Mouse (Mus musculus): ENCODE data around the gene Ncoa7.
"Not testable (repeated sequence)": the region's sequence is repeated elsewhere in the genome, so short reads cannot be mapped to it uniquely, and the experiment has no call there.

Gene Ncoa7

DNA sequence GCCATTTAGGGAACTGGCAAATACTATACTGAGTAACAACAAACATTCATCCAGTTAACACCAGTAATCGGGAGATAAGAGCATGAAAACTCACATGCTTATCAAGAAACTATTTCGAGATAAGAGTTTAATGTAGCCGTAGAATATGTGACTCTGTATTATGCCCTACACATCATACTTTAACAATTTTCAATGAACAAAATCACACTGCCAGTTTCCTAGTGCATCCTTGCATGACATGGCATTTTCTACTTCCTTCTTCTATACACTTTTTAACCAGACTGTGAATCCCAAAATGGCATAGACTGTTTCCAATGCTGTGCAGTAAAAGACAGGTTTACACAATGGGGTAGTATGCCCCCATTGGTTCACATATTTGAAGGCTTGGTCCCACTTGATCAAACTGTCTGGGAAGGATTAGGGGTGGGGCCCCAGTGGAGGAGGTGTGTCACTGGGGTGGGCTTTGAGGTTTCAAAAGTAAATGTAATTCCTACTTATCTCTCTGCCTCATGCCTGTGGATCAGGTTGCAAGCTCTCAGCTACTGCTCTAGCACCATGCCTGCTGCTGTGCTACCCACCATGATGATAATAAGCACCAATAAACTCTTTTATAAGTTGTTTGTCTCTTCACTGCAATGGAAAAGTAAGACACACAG lies 15.3 kb downstream of the Ncoa7 start:
- no peak for DNase-seq (ENCODE audit: low spot score)

DNA sequence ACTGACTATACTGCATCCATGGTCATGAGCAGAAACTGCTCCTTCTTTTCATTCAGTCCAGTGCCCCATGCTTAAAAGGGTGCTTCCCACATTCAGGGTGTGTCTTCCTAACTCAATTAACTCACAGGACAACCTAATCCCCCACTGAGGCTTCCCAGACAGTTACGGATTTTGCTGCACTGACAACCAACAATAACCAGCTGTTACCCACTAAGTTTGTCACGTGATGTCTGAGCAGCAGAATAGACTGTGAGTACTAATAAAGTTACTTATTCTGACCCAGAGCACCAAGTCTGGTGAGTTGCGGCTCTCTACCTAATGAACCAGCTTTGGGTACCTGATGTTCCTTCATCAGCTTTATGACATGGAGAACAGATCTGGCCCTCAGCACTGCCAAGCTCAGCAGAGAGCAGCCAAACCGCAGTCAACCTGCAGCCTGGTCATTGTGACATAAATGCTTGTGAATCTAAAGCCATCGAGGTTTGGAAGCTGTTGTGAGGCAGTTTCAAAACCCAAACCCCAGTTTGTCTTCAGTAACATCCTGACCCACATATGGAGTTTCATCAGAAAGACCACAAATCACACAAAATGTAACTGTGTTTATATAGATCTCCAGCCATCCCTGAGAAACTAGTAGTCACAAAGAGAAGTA lies 16.9 kb downstream of the Ncoa7 start:
- DNase-seq (ENCODE audit: low spot score), result no peak

DNA sequence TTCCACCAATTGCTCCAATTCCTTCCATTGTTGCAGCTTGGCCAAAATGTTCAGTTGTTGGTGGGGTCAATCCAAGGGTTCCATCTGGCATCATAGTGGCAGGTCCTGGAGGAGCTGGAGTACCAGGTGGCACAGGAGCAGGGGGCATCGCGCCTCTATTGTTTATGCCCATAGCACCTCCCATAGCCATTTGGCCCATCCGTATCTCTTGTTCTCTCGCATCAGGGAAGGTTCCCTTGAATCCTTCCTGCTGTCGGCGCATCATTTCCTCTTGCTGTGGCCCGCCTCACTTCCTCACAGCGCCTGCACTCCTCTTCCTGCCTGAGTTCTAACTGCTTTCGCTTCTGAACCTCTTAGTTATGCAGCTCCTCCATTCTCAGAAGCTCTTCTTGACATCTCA lies 22.2 kb downstream of the Ncoa7 start:
- not testable (repeated sequence) for DNase-seq (ENCODE audit: low spot score)

DNA sequence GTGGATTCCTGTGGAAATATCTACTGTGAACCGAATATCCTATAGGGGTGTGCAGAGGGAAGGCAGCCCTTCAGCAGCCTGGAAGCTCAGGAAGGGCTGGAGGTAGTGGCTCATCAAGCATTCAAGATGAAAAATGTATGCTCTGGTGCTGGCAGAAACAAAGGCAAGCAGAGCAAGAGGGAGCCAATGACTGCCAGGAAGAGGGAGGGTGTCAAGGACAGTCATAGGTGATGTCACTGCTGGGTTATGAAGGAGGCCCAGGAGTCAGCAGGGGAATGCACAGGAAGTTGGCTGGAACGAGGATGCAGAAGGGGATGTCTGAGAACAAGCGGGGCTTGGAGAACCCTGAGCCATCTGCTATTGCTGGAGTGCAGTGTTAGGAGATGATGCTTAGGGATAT lies 24.9 kb downstream of the Ncoa7 start:
- no peak for DNase-seq (ENCODE audit: low spot score)

DNA sequence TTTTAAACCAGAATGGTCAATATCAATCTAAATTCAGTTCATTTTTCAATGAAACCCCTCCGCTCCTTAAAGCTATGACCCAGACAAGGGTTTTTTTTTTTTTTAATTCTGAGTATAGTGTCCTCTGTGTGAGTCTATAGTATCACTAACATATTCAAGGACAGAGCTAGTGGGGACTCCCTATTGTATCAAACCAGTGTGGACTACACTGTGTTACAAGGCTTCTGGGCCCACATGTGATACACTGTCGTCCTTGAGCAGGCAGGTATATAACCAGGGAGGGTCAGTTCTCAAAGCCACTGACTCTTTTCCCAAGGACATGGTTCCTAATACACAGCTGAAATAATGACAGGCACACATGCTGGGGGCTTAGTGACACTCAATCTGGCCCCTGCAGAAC lies 27.1 kb downstream of the Ncoa7 start:
- DNase-seq (ENCODE audit: low spot score), result no peak

DNA sequence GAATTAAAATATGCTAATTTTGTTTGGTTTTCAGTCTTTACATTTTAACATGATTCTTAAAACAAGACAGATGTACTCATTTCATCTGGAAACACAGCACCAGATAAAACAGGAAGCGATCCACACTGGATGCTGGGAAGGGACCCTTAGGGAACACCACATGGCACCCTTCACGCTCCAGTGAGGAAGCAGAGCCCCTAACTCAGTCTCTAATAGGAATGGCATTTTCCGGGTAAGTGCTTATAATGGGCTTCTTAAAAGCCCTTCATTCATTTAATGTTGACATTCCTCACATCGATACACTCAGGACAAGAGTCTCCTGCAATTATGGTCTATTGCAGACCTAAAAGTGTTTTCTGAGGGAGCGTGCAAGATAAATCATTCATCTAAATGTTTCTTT lies 27.6 kb downstream of the Ncoa7 start:
- DNase-seq (ENCODE audit: low spot score), result no peak

DNA sequence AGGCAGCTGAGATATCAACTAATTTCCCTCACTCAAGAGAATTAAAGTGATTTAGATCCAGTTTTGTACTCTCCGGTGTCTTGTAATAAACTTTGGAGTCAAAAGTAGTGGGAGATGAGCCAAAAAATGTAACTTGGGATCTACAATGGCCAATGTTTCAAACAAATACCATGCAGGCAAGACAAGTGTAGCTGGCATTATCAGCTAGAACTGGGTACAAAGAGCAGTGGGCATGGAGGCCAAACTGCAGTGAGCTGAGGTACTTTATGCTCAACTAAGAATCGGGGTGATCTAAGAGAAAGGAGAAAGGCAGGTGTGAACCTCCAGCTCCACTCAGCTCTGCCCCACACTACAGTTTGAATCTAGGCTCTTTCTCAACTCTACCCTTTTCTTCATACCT lies 28.7 kb downstream of the Ncoa7 start:
- DNase-seq (ENCODE audit: low spot score), result peak; percentile 32

DNA sequence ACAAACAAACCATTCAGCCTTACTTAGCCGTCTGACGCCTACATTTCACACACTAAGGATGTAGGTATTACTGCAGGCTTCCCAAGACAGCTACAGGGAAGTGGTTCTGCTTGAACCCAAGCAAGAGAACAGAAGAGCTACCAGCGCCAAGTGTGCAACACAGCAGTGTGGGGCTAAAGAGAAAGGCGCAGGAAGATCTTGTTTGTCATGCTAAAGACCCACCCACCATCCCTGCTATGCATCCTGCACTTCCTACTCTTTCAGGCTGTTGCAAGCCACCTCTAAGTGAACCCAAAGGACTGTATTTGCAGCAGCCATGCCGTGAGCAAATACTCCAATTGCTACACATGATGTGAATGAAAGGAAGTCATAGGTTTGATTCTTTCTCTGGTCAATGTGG lies 29.9 kb downstream of the Ncoa7 start:
- no peak for DNase-seq (ENCODE audit: low spot score)

DNA sequence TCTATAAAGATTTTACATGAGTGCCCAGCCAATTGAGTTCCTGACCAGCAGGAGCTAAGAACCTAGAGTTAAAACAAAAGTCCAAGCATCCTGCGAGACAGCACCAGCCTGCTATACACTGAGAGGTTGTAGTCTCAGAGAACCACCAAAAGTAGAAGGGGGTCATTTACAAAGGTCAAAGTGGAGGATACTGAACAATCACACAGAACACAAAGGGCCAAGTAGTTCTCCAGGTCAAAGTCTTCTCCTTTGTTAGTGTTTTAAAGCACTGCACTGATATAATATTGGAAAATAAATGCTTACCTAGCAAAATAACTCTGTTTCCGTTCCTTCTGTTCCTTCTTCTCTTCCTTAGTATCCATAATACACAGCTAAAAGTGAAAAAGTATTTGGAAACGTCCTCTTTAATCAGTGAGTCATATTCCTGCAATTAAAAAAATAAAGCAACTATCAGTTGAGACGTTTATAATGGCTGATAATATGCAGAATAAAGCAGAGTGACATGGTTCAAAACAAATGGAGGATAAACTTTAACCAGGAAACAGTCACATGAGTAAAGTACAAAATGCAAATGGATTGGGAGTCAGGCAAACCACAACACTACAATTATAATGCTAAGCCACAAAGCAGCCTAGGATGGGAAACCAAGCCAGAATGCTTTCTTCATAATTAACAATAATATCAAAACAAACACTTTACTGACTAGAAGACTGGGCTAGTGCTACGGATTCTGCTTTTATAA lies 31.5 kb downstream of the Ncoa7 start:
- no peak for DNase-seq (ENCODE audit: low spot score)

DNA sequence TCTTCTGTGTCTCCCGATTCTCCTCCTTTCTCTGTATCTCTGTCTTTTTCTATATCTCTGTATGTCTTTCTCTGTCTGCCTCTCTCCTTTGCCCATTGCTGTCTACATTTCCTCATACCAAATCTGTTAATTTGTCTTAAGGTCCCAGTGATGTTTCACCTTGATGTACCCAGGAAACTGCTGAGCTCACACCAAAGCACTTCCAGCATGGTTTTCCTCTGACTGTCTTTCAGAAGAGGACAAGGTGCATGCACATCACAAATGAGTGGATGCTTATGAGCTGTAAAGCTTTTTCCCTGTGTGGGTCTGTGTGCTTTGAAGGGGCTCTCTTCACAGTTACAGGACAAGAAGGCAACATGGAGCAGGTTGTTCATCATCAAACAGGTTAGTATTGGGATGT lies 34.3 kb downstream of the Ncoa7 start:
- no peak for DNase-seq (ENCODE audit: low spot score)

DNA sequence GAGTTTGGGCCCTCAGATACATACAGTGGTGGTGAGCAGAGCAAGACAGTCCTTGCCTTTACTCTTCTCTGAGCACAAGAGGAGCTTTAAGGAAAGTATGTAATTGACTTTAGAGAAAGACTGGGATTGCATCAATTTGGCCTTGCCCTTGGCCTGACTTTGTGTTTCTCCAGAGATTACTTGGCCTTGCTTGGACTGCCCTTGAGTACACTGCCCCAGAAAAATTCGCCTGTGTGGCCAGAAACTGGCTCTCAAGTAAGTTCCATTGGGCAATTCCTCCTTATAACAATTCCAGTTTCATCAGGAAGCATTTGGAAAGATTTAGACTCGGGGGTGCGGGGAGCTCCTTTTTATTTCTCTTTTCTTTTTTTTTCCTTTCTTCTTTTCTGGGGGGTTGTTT lies 34.9 kb downstream of the Ncoa7 start:
- DNase-seq (ENCODE audit: low spot score), result peak; percentile 85

DNA sequence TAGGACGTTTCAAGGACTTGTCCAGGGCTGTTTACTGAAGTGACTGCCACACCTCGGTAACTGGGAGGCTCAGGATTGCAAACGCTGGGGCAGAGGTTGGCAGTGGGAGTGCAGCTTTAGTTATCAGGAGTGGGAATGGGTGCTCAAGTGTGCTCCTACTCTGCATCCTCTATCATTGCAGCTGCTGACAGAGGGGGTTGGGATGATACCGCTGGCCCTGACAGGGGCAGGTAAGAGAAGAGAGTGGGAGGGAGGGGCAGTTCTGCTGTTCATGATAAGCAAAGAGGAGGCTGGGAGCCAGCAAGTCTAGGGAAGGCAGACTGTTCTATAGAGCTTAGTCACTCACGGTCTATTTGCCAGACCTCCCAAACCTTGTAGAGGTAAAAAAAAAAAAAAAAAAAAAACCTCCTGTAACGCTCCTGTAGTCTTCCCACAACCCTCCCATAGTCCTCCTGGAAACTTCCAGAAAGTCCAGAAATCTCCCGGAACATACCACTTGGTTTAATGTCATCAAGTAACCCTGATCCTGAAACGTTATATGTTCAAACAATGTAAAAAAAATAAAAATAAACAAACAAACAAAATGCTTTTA lies 39.9 kb downstream of the Ncoa7 start:
- no peak for DNase-seq (ENCODE audit: low spot score)

DNA sequence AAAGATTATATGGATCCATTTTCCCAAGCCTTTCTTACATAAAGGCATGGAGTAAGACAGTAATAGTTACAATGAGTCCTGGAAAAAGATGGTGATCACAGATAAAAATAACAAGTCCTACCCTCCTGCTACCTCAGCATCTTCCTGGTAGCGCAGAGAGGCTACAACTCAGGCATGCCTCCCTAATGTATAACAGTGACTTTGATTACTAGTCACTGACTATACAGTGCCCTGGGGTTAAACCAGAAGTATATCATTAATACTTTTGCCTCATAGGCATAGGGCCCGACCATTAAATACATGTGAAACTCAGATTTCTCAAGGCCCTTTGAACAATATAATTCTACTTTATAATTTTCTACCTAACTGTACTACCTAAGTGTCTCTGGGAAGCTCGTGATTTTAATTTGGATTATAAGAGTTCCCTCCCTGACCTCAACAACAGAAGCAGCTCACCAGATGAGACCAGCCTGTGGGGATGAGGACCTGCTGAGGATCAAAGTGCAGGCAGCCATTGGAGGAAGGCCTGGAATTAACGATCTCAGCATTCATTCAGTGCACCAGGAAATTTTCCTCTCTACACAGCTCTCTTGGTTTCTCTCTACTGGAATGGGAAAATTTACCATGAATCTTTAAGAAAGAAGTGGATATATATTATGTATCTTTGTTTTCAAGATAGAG lies 40.7 kb downstream of the Ncoa7 start:
- no peak for DNase-seq (ENCODE audit: low spot score)

DNA sequence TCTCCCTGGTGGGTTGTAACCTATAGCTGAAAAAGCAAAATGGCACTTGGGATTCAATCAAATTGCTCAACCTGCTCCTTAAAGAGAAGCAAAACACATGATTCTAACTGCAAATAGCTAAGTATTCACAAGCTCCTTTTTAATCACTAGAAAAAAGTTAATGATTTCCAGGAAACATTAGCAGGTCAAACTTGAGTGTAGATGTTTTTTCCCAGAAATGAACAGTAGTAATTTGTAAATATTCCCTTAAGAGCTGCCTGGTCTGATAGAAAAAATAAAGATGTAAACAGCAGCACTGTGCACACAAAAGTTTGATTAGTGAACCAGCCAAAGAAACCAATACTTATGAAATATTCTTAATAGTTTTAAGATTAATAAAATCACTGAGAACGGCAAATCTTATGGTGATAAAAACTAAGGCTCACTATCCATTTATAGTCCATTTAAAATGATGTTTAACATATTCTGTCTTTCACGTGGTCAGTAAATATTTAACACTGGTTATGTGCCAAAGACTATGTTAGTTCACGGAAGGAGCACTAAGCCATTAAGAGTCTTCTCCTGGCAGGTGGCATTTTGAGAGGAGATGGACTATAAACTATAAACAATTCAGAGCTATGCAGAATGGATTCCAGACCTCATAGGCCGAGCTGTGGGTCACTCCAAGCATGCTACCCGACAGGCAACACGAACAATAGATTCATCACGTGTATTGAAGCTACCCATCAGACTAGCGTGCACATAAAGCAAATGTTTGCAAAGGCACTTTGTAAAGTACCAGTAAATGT lies 43.6 kb downstream of the Ncoa7 start:
- DNase-seq (ENCODE audit: low spot score), result no peak

DNA sequence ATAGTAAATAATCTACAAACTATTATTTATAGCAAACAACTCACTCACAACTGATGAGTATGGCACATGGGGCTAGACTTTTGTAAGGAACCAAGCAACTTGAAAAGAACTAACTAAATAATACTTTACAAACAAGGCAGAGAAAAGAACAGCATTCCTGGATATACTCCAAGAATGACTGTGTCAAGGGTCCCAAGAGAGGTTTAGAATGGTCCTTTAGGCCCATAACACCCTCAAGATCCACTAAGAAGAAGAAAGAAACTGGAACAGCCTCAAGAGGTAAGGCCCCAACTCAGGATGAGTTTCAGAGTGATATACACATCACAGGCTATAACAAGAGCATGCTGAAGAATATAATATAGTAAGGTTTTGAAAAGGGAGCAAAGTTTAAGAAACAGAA lies 47.1 kb downstream of the Ncoa7 start:
- no peak for DNase-seq (ENCODE audit: low spot score)

DNA sequence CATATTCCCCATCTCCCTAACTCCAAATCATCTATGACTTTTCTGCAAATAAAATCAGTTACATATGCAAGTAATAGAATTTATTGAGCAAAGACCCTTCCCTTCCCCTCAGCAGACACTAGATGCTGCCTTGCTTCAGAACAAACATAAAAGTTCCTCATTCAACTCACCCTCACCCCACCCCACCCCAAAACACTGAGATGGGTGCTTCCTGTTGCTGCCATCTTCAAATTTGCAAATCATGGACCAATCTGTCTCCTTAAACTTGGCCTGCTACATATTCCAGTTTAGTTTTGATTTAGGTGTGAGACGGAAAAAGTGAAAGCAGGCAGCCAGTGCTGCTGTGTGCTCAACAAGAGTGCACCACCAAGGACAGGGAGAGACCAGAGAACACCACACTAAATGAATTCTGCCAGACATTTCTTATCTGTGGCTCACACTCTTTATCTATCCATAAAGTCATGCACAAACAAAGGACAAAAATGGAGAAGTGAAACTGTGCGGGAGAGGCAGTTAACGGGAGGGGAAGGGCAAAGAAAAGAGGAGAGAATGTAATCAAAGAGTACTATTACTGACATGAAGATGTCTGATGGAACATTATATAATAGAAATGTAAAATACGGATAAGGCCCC lies 48.2 kb downstream of the Ncoa7 start:
- no peak for DNase-seq (ENCODE audit: low spot score)

DNA sequence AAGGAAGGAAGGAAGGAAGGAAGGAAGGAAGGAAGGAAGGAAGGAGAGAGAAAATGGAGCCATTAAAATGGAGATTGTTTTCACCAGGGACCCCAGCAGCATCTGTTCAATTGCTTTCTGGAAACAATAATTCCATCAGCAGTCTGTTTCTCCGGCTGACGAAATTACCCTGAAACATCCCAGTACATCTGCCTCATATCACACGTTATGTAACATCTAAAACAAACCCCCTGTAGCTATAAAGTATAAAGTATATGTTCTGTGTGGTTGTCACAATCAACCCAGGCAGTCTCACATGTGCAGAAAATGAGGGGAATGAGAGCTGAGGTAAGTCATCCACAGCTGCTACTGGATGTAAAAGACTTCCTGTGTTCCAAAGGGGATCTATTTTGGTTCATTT lies 49.0 kb downstream of the Ncoa7 start:
- no peak for DNase-seq (ENCODE audit: low spot score)

DNA sequence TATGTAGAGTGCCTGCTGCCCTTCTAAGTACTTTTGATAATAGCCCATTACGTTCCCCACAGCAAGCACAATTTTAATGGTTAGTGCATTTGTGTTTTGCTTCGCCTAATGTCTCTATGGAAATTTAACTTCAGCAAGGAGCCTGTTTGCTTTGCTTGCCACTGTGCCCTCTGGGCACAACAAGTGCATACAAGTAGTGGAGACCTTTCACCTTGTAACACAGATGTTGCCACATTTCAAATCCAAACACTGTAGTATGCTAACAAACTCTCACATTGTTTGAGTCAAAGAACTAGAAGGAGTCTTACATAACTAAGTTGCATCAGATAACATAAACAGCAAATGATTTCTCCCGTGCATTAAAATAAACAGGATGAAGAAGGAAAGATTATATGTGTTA lies 50.6 kb downstream of the Ncoa7 start:
- peak; percentile 74 for DNase-seq (ENCODE audit: low spot score)

DNA sequence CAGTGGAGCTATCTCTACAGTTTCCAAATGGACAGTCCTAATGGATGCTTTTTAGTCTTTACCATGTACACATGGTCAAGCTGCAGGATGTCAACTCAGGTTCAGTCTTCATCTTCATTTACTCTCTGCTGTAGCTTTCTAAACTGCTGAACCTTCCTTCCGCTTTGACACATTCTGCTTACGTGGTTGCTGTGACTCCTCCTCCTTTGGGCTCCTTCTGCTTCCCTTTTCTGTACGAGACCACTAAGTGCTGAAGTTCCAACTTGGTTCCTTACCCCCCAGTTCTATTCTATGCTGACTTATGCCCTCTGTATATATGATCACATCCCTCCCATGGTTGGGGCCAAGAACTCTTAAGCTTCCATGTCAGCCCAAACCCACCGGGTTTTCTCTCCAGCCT lies 51.5 kb downstream of the Ncoa7 start:
- no peak for DNase-seq (ENCODE audit: low spot score)

DNA sequence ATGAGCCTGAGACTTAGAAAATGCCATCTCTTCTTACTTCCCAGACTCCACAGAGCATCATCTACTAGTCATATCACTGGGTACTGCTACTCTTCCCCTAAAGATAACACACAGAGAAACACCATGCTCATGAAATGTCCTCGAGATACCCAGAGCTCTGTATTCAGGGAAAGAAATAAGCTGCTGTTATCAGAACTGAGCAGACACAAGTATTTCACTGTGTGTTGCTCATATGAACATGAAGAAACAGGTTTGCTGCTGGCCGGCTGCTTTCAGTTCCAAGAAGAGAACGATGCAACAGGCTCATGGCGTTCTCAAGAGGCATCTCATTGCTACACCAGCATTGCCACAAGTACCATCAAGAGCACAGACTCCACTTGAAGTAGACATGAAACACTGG lies 53.3 kb downstream of the Ncoa7 start:
- no peak for DNase-seq (ENCODE audit: low spot score)

Measured in adipocyte (in vitro differentiated cells).